Comparison of ENCODE assay signal across 9 mouse cellular contexts in the genomic region with DNA sequence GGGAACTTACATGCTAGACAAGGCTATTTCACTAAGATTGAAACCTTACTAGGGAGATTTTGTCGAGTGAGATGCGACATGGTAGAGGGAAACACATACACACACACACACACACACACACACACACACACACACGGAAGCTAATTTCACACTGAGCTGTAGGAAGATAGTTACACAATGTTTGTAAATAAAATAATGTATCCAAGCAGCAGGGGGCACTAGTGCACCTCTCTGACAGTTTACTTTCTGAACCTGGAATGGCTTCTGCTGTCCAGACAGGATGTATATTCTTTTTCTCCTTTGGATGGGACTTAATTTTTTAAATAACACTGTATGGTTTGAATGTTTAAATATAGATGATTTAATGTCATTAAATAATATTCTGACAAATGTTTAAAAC. TPM values are rescaled to one million over a fixed set of nuclear protein-coding genes. Genes with fewer than 3 reads are reported as not detected.
DNase-seq lines count a peak whose midpoint lies in the region; ATAC-seq and TF ChIP-seq lines count a peak whose summit lies in the region.
"Had no signal": no experiment of that assay in that cellular context is flagged by ENCODE, and none has a peak within 500 bp of the region (broad histone marks: within the 10 kb centered on the region; RNA-seq: fewer than 3 reads in every experiment).

No protein-coding gene starts in this region.

- TF ChIP-seq CTCF in liver, postnatal 0 days (IDR thresholded peaks at IDR 0.05; ENCODE audit: low read depth): peak; percentile 75

- no peak overlapping the region for H3K4me3 ChIP-seq in embryonic facial prominence, embryonic 14.5 days (ENCODE audit: low read depth, low read length)
- no peak overlapping the region for H3K4me3 ChIP-seq in liver, postnatal 0 days (ENCODE audit: low read depth, low read length)

- no peaks in the 10 kb centered on the region for H3K36me3 ChIP-seq in embryonic facial prominence, embryonic 14.5 days (ENCODE audit: control insufficient read depth, insufficient read depth, low read length)
- no peaks in the 10 kb centered on the region for H3K36me3 ChIP-seq in liver, postnatal 0 days (replicated peaks; ENCODE audit: insufficient read depth, low read length)

- ATAC-seq in CD4-positive, CD25-positive, alpha-beta regulatory T cell, adult 4 months: no peak
- ATAC-seq in embryonic facial prominence, embryonic 14.5 days (ENCODE audit: low read depth): no peak
- peak; percentile 57 for ATAC-seq in liver, postnatal 0 days

- no peaks in the 10 kb centered on the region for H3K9me3 ChIP-seq in embryonic facial prominence, embryonic 14.5 days (ENCODE audit: control insufficient read depth, low read length)
- no peaks in the 10 kb centered on the region for H3K9me3 ChIP-seq in liver, postnatal 0 days (ENCODE audit: low read length)
- H3K9me3 ChIP-seq: megakaryocyte, embryonic 14.5 days had no signal

- no peak overlapping the region for H3K4me2 ChIP-seq in embryonic facial prominence, embryonic 14.5 days (ENCODE audit: low read depth, low read length)
- no peak overlapping the region for H3K4me2 ChIP-seq in liver, postnatal 0 days (ENCODE audit: low read depth, low read length)

- DNase-seq in CD4-positive, CD25-positive, alpha-beta regulatory T cell, adult 2 months (ENCODE audit: low read depth, low spot score): peak; percentile 49
- peak; percentile 63 for DNase-seq in testis, postnatal 10 days (ENCODE audit: low spot score)
- DNase-seq in testis, postnatal 14 days (ENCODE audit: low spot score): no peak
- peak; percentile 64 for DNase-seq in embryonic facial prominence, embryonic 14.5 days (ENCODE audit: low spot score)
- DNase-seq in kidney, adult 8-10 months: peak; percentile 12 to 43
- DNase-seq in liver, postnatal 0 days: peak; percentile 55
- DNase-seq in right cerebral cortex, postnatal 36 days (ENCODE audit: low spot score in 2 of 2): peak; percentile 18 to 21

- WGBS in embryonic facial prominence, embryonic 14.5 days: 42% methylated on average over 3 of the region's 3 CpGs
- 20% methylated on average over 3 of the region's 3 CpGs for WGBS in liver, postnatal 0 days (ENCODE audit: insufficient replicate concordance)

- H3K27me3 ChIP-seq in embryonic facial prominence, embryonic 14.5 days (replicated peaks; ENCODE audit: control insufficient read depth, insufficient read depth, low read length): no peaks in the 10 kb centered on the region
- H3K27me3 ChIP-seq in liver, postnatal 0 days (ENCODE audit: insufficient read depth, low read length): no peaks in the 10 kb centered on the region
- H3K27me3 ChIP-seq: megakaryocyte, embryonic 14.5 days had no signal

- no peak overlapping the region for H3K27ac ChIP-seq in embryonic facial prominence, embryonic 14.5 days (replicated peaks; ENCODE audit: low read depth, low read length)
- H3K27ac ChIP-seq in liver, postnatal 0 days (ENCODE audit: low read depth): no peak overlapping the region

- no peaks in the 10 kb centered on the region for H3K4me1 ChIP-seq in embryonic facial prominence, embryonic 14.5 days (ENCODE audit: control insufficient read depth, insufficient read depth, low read length)
- no peaks in the 10 kb centered on the region for H3K4me1 ChIP-seq in liver, postnatal 0 days (ENCODE audit: insufficient read depth)

- TF ChIP-seq EP300 in liver, postnatal 0 days (IDR thresholded peaks at IDR 0.05; ENCODE audit: low read depth): no peak

- no peak overlapping the region for H3K9ac ChIP-seq in embryonic facial prominence, embryonic 14.5 days (ENCODE audit: low read depth, low read length)
- no peak overlapping the region for H3K9ac ChIP-seq in liver, postnatal 0 days (replicated peaks)

RNA-seq across cellular contexts. Expression of a gene that starts 27.9 kb away (rescaled TPM):
- not detected for polyA plus RNA-seq in CD4-positive, CD25-positive, alpha-beta regulatory T cell, adult 4 months (2017; shearing (Covaris generic))
- polyA plus RNA-seq in embryonic facial prominence, embryonic 14.5 days (2014; fragmentation: Nextera tagmentation; extraction: Ambion mirVana): 6.1 and 8.6 TPM in 2 replicates
- polyA plus RNA-seq in liver, postnatal 0 days (2015; fragmentation: Nextera tagmentation; extraction: Ambion mirVana): 1.0 and 1.1 TPM in 2 replicates
